Mouse (Mus musculus): ENCODE measurements at regions not wholly inside any gene's neighbourhood (a gene's known extent, or its start where the extent isn't known, plus 50 kb on each side); places are given as distances from the start of the nearest gene placed in this dataset.

- 60% methylated on average over 12 of the region's 12 CpGs for WGBS (ENCODE audit: insufficient replicate concordance)
- ATAC-seq (ENCODE audit: low read depth) = no peak
- H3K27ac ChIP-seq (ENCODE audit: low read length) = no peak overlapping the region
- no peaks in the 10 kb centered on the region for H3K36me3 ChIP-seq (ENCODE audit: control insufficient read depth, insufficient read depth)
- H3K9me3 ChIP-seq (replicated peaks; ENCODE audit: control insufficient read depth, low read length) = no peaks in the 10 kb centered on the region
- H3K4me1 ChIP-seq (ENCODE audit: control insufficient read depth, low read depth, low read length) = no peaks in the 10 kb centered on the region
- no peaks in the 10 kb centered on the region for H3K27me3 ChIP-seq (ENCODE audit: control insufficient read depth, insufficient read depth, low read depth, low read length)
- H3K4me2 ChIP-seq (ENCODE audit: low read depth, low read length) = no peak overlapping the region
- no peak overlapping the region for H3K4me3 ChIP-seq (ENCODE audit: low read depth, low read length)
- H3K9ac ChIP-seq (ENCODE audit: low read depth, low read length) = no peak overlapping the region
These were observed 398.0 kb downstream of the Prim2 start for GRCm38 (mm10) chr1:33271437-33272145.

GRCm38 (mm10) chr1:33269162-33269561 lies 400.4 kb downstream of the Prim2 start:
- WGBS (ENCODE audit: insufficient replicate concordance) = 62% methylated on average over 4 of the region's 4 CpGs
- H3K4me3 ChIP-seq (ENCODE audit: low read depth, low read length) = no peak overlapping the region
- no peaks in the 10 kb centered on the region for H3K9me3 ChIP-seq (replicated peaks; ENCODE audit: control insufficient read depth, low read length)
- H3K4me2 ChIP-seq (ENCODE audit: low read depth, low read length) = no peak overlapping the region
- H3K27ac ChIP-seq (ENCODE audit: low read length) = no peak overlapping the region
- no peak overlapping the region for H3K9ac ChIP-seq (ENCODE audit: low read depth, low read length)
- no peak for ATAC-seq (ENCODE audit: low read depth)
- no peaks in the 10 kb centered on the region for H3K36me3 ChIP-seq (ENCODE audit: control insufficient read depth, insufficient read depth)
- H3K4me1 ChIP-seq (ENCODE audit: control insufficient read depth, low read depth, low read length) = no peaks in the 10 kb centered on the region
- no peaks in the 10 kb centered on the region for H3K27me3 ChIP-seq (ENCODE audit: control insufficient read depth, insufficient read depth, low read depth, low read length)

GRCm38 (mm10) chr1:33265731-33266415 lies 403.7 kb downstream of the Prim2 start:
- Histone ChIP-seq H3K4me1 (ENCODE audit: control insufficient read depth, low read depth, low read length) (no peaks in the 10 kb centered on the region), H3K27me3 (ENCODE audit: control insufficient read depth, insufficient read depth, low read depth, low read length) (no peaks in the 10 kb centered on the region), H3K36me3 (ENCODE audit: control insufficient read depth, insufficient read depth) (no peaks in the 10 kb centered on the region), H3K9me3 (replicated peaks; ENCODE audit: control insufficient read depth, low read length) (no peaks in the 10 kb centered on the region), H3K9ac (ENCODE audit: low read depth, low read length) (no peak overlapping the region), H3K27ac (ENCODE audit: low read length) (no peak overlapping the region), H3K4me3 (ENCODE audit: low read depth, low read length) (no peak overlapping the region), H3K4me2 (ENCODE audit: low read depth, low read length) (no peak overlapping the region)
- 57% methylated on average over 5 of the region's 5 CpGs for WGBS (ENCODE audit: insufficient replicate concordance)
- no peak for ATAC-seq (ENCODE audit: low read depth)

- H3K36me3 ChIP-seq (ENCODE audit: control insufficient read depth, insufficient read depth) = no peaks in the 10 kb centered on the region
- no peak overlapping the region for H3K4me3 ChIP-seq (ENCODE audit: low read depth, low read length)
- no peak overlapping the region for H3K9ac ChIP-seq (ENCODE audit: low read depth, low read length)
- 61% methylated on average over 5 of the region's 5 CpGs for WGBS (ENCODE audit: insufficient replicate concordance)
- no peaks in the 10 kb centered on the region for H3K4me1 ChIP-seq (ENCODE audit: control insufficient read depth, low read depth, low read length)
- H3K27me3 ChIP-seq (ENCODE audit: control insufficient read depth, insufficient read depth, low read depth, low read length) = no peaks in the 10 kb centered on the region
- ATAC-seq (ENCODE audit: low read depth) = no peak
- no peaks in the 10 kb centered on the region for H3K9me3 ChIP-seq (replicated peaks; ENCODE audit: control insufficient read depth, low read length)
- H3K4me2 ChIP-seq (ENCODE audit: low read depth, low read length) = no peak overlapping the region
- no peak overlapping the region for H3K27ac ChIP-seq (ENCODE audit: low read length)
These were observed 420.1 kb downstream of the Prim2 start for GRCm38 (mm10) chr1:33249474-33249873.

- Histone ChIP-seq H3K27ac (ENCODE audit: low read length) (no peak overlapping the region), H3K36me3 (ENCODE audit: control insufficient read depth, insufficient read depth) (no peaks in the 10 kb centered on the region), H3K4me3 (ENCODE audit: low read depth, low read length) (no peak overlapping the region), H3K9ac (ENCODE audit: low read depth, low read length) (no peak overlapping the region), H3K27me3 (ENCODE audit: control insufficient read depth, insufficient read depth, low read depth, low read length) (no peaks in the 10 kb centered on the region), H3K9me3 (replicated peaks; ENCODE audit: control insufficient read depth, low read length) (no peaks in the 10 kb centered on the region), H3K4me1 (ENCODE audit: control insufficient read depth, low read depth, low read length) (no peaks in the 10 kb centered on the region), H3K4me2 (ENCODE audit: low read depth, low read length) (no peak overlapping the region)
- 77% methylated on average over 6 of the region's 6 CpGs for WGBS (ENCODE audit: insufficient replicate concordance)
- no peak for ATAC-seq (ENCODE audit: low read depth)
These were observed 422.5 kb downstream of the Prim2 start for GRCm38 (mm10) chr1:33247076-33247475.

- WGBS (ENCODE audit: insufficient replicate concordance) = 64% methylated on average over 4 of the region's 4 CpGs
- no peaks in the 10 kb centered on the region for H3K4me1 ChIP-seq (ENCODE audit: control insufficient read depth, low read depth, low read length)
- H3K4me3 ChIP-seq (ENCODE audit: low read depth, low read length) = no peak overlapping the region
- H3K36me3 ChIP-seq (ENCODE audit: control insufficient read depth, insufficient read depth) = no peaks in the 10 kb centered on the region
- ATAC-seq (ENCODE audit: low read depth) = no peak
- no peaks in the 10 kb centered on the region for H3K9me3 ChIP-seq (replicated peaks; ENCODE audit: control insufficient read depth, low read length)
- H3K9ac ChIP-seq (ENCODE audit: low read depth, low read length) = no peak overlapping the region
- H3K27me3 ChIP-seq (ENCODE audit: control insufficient read depth, insufficient read depth, low read depth, low read length) = no peaks in the 10 kb centered on the region
- H3K4me2 ChIP-seq (ENCODE audit: low read depth, low read length) = no peak overlapping the region
- H3K27ac ChIP-seq (ENCODE audit: low read length) = no peak overlapping the region
These were observed 424.4 kb downstream of the Prim2 start for GRCm38 (mm10) chr1:33245186-33245585.

GRCm38 (mm10) chr1:33244691-33245090 lies 424.9 kb downstream of the Prim2 start:
- no peak for ATAC-seq (ENCODE audit: low read depth)
- 67% methylated on average over 8 of the region's 8 CpGs for WGBS (ENCODE audit: insufficient replicate concordance)

GRCm38 (mm10) chr1:33222997-33223396 lies 446.6 kb downstream of the Prim2 start:
- no peak overlapping the region for H3K27ac ChIP-seq (ENCODE audit: low read length)
- WGBS (ENCODE audit: insufficient replicate concordance) = 60% methylated on average over 6 of the region's 6 CpGs
- no peak for ATAC-seq (ENCODE audit: low read depth)
- no peaks in the 10 kb centered on the region for H3K27me3 ChIP-seq (ENCODE audit: control insufficient read depth, insufficient read depth, low read depth, low read length)
- no peak overlapping the region for H3K4me3 ChIP-seq (ENCODE audit: low read depth, low read length)
- H3K4me1 ChIP-seq (ENCODE audit: control insufficient read depth, low read depth, low read length) = no peaks in the 10 kb centered on the region
- no peak overlapping the region for H3K4me2 ChIP-seq (ENCODE audit: low read depth, low read length)
- H3K9me3 ChIP-seq (replicated peaks; ENCODE audit: control insufficient read depth, low read length) = no peaks in the 10 kb centered on the region
- H3K9ac ChIP-seq (ENCODE audit: low read depth, low read length) = no peak overlapping the region
- no peaks in the 10 kb centered on the region for H3K36me3 ChIP-seq (ENCODE audit: control insufficient read depth, insufficient read depth)

More at GRCm38 (mm10) chr1:33244691-33245090, 424.9 kb downstream of the Prim2 start:
- H3K4me2 ChIP-seq (ENCODE audit: low read depth, low read length) = no peak overlapping the region
- H3K4me1 ChIP-seq (ENCODE audit: control insufficient read depth, low read depth, low read length) = no peaks in the 10 kb centered on the region
- H3K4me3 ChIP-seq (ENCODE audit: low read depth, low read length) = no peak overlapping the region
- H3K9ac ChIP-seq (ENCODE audit: low read depth, low read length) = no peak overlapping the region
- no peak overlapping the region for H3K27ac ChIP-seq (ENCODE audit: low read length)
- no peaks in the 10 kb centered on the region for H3K9me3 ChIP-seq (replicated peaks; ENCODE audit: control insufficient read depth, low read length)
- H3K27me3 ChIP-seq (ENCODE audit: control insufficient read depth, insufficient read depth, low read depth, low read length) = no peaks in the 10 kb centered on the region
- no peaks in the 10 kb centered on the region for H3K36me3 ChIP-seq (ENCODE audit: control insufficient read depth, insufficient read depth)

- Histone ChIP-seq H3K4me3 (ENCODE audit: low read depth, low read length) (no peak overlapping the region), H3K9me3 (replicated peaks; ENCODE audit: control insufficient read depth, low read length) (no peaks in the 10 kb centered on the region), H3K27ac (ENCODE audit: low read length) (no peak overlapping the region), H3K4me2 (ENCODE audit: low read depth, low read length) (no peak overlapping the region), H3K36me3 (ENCODE audit: control insufficient read depth, insufficient read depth) (no peaks in the 10 kb centered on the region), H3K27me3 (ENCODE audit: control insufficient read depth, insufficient read depth, low read depth, low read length) (no peaks in the 10 kb centered on the region), H3K4me1 (ENCODE audit: control insufficient read depth, low read depth, low read length) (no peaks in the 10 kb centered on the region), H3K9ac (ENCODE audit: low read depth, low read length) (no peak overlapping the region)
- ATAC-seq (ENCODE audit: low read depth) = no peak
- WGBS (ENCODE audit: insufficient replicate concordance) = 58% methylated on average over 5 of the region's 5 CpGs
These were observed 454.8 kb downstream of the Prim2 start for GRCm38 (mm10) chr1:33214815-33215214.
